Mouse (Mus musculus) MEL (cell line): Measurements from ENCODE around the gene Ints7. TPM values are rescaled to one million over a fixed set of nuclear protein-coding genes. Genes with fewer than 3 reads are reported as not detected.

Experiments used
- DNase-seq: peaks from one replicate; pipeline ENCODE4 v3.0.0; 2011; ENCODE audit warnings: low read depth, low spot score
- H3K27ac ChIP-seq: 2 replicates; pipeline ENCODE4 v1.5.1; 2012; ENCODE audit warnings: low read depth, mild to moderate bottlenecking, control low read depth, low read length, moderate library complexity; ENCODE audit not compliant: control insufficient read depth
- H3K27me3 ChIP-seq, 2 experiments: fragments of 150-350 bp in 1 of 2; sonication (generic) in 1 of 2; 2 replicates each; pipeline ENCODE4 v1.6.1; 2012; ENCODE audit warnings: low read length in 2 of 2, mild to moderate bottlenecking in 2 of 2, improper control_type of control experiment in 1 of 2, moderate library complexity in 1 of 2; ENCODE audit not compliant: insufficient read depth in 2 of 2, control insufficient read depth in 1 of 2
- H3K36me3 ChIP-seq, 2 experiments: 2 replicates each; pipeline ENCODE4 v1.6.1; 2012 to 2014; ENCODE audit warnings: low read length in 2 of 2, improper control_type of control experiment in 1 of 2, inconsistent platforms in 1 of 2, mild to moderate bottlenecking in 1 of 2; ENCODE audit not compliant: insufficient read depth in 2 of 2, control insufficient read depth in 1 of 2
- H3K4me1 ChIP-seq, 2 experiments: fragments of 150-350 bp in 1 of 2; sonication (generic) in 1 of 2; 2 replicates each; pipeline ENCODE4 v1.6.1; 2012; ENCODE audit warnings: low read length in 2 of 2, improper control_type of control experiment in 1 of 2, mild to moderate bottlenecking in 1 of 2; ENCODE audit not compliant: insufficient read depth in 2 of 2, control insufficient read depth in 1 of 2
- H3K4me3 ChIP-seq, 2 experiments: fragments of 150-350 bp in 1 of 2; sonication (generic) in 1 of 2; 2 replicates each; pipeline ENCODE4 v1.5.1; 2012; ENCODE audit warnings: low read depth in 2 of 2, low read length in 2 of 2, mild to moderate bottlenecking in 2 of 2, moderate library complexity in 2 of 2, control low read depth in 1 of 2, improper control_type of control experiment in 1 of 2; ENCODE audit not compliant: control insufficient read depth in 1 of 2, insufficient read depth in 1 of 2
- H3K79me2 ChIP-seq: 2 replicates; pipeline ENCODE4 v1.6.1; 2012; ENCODE audit warnings: mild to moderate bottlenecking, low read length, moderate library complexity; ENCODE audit not compliant: control insufficient read depth, poor library complexity, insufficient read depth
- H3K9ac ChIP-seq: 2 replicates; pipeline ENCODE4 v1.6.1; 2012; ENCODE audit warnings: low read depth, mild to moderate bottlenecking, control low read depth, low read length, moderate library complexity; ENCODE audit not compliant: control insufficient read depth, poor library complexity, severe bottlenecking
- H3K9me3 ChIP-seq: fragments of 150-350 bp; sonication (generic); replicated peaks from 2 replicates; pipeline ENCODE4 v1.6.1; 2012; ENCODE audit warnings: mild to moderate bottlenecking, low read length, improper control_type of control experiment, moderate library complexity; ENCODE audit not compliant: insufficient read depth
- CHD1 ChIP-seq: IDR thresholded peaks from 2 replicates; pipeline ENCODE4 v1.6.1; 2012; ENCODE audit warnings: low read depth, mild to moderate bottlenecking, inconsistent platforms, low read length, improper control_type of control experiment
- CHD2 ChIP-seq: IDR thresholded peaks from 2 replicates; pipeline ENCODE4 v1.6.1; 2011; ENCODE audit warnings: low read length, improper control_type of control experiment
- E2F4 ChIP-seq: IDR thresholded peaks from 2 replicates; pipeline ENCODE4 v1.6.1; 2011; ENCODE audit warnings: low read depth, low read length, improper control_type of control experiment, borderline replicate concordance
- GATA1 ChIP-seq: IDR thresholded peaks from 2 replicates; pipeline ENCODE4 v1.6.1; 2011; ENCODE audit warnings: low read depth, low read length, improper control_type of control experiment
- HCFC1 ChIP-seq: IDR thresholded peaks from 2 replicates; pipeline ENCODE4 v1.6.1; 2012; ENCODE audit warnings: low read depth, mild to moderate bottlenecking, inconsistent platforms, low read length, improper control_type of control experiment, moderate library complexity
- JUND ChIP-seq: IDR thresholded peaks from 2 replicates; pipeline ENCODE4 v1.6.1; 2011; ENCODE audit warnings: low read depth, mild to moderate bottlenecking, improper control_type of control experiment, low read length
- KAT2A ChIP-seq: conservative IDR thresholded peaks from 2 replicates; pipeline ENCODE4 v1.6.1; 2012; ENCODE audit warnings: low read depth, low read length, improper control_type of control experiment, inconsistent platforms
- MAX ChIP-seq: IDR thresholded peaks from 2 replicates; pipeline ENCODE4 v1.6.1; 2011; ENCODE audit warnings: low read length, improper control_type of control experiment
- MAZ ChIP-seq: IDR thresholded peaks from 2 replicates; pipeline ENCODE4 v1.6.1; 2012; ENCODE audit warnings: low read depth, mild to moderate bottlenecking, inconsistent platforms, low read length, improper control_type of control experiment
- MYC ChIP-seq: IDR thresholded peaks from 2 replicates; pipeline ENCODE4 v1.6.1; 2011; ENCODE audit warnings: low read depth, mild to moderate bottlenecking, low read length, improper control_type of control experiment, moderate library complexity
- POLR2A ChIP-seq, 2 experiments: IDR thresholded peaks; 2 replicates each; pipeline ENCODE4 v1.6.1; 2011 to 2012; ENCODE audit warnings: low read length in 2 of 2, mild to moderate bottlenecking in 2 of 2, control low read depth in 1 of 2, improper control_type of control experiment in 1 of 2, low read depth in 1 of 2, moderate library complexity in 1 of 2; ENCODE audit not compliant: control insufficient read depth in 1 of 2, insufficient read depth in 1 of 2, poor library complexity in 1 of 2
- POLR2AphosphoS5 ChIP-seq: IDR thresholded peaks from 2 replicates; pipeline ENCODE4 v1.6.1; 2012; ENCODE audit warnings: low read depth, borderline replicate concordance, mild to moderate bottlenecking, inconsistent platforms, low read length, moderate library complexity, mixed read lengths
- RAD21 ChIP-seq: IDR thresholded peaks from 2 replicates; pipeline ENCODE4 v1.6.1; 2011; ENCODE audit warnings: mild to moderate bottlenecking, low read depth, low read length, improper control_type of control experiment
- RCOR1 ChIP-seq: IDR thresholded peaks from 2 replicates; pipeline ENCODE4 v1.6.1; 2012; ENCODE audit warnings: low read depth, mild to moderate bottlenecking, inconsistent platforms, low read length, improper control_type of control experiment
- SMC3 ChIP-seq: IDR thresholded peaks from 2 replicates; pipeline ENCODE4 v1.6.1; 2011; ENCODE audit warnings: low read depth, low read length, improper control_type of control experiment
- TBP ChIP-seq: IDR thresholded peaks from 2 replicates; pipeline ENCODE4 v1.8.0; 2011; ENCODE audit warnings: low read depth, low read length, improper control_type of control experiment
- TCF12 ChIP-seq: IDR thresholded peaks from 2 replicates; pipeline ENCODE4 v1.6.1; 2014; ENCODE audit warnings: low read depth, mild to moderate bottlenecking, inconsistent platforms, low read length, improper control_type of control experiment, moderate library complexity
- UBTF ChIP-seq: IDR thresholded peaks from 2 replicates; pipeline ENCODE4 v1.6.1; 2012; ENCODE audit warnings: low read depth, mild to moderate bottlenecking, inconsistent platforms, low read length, improper control_type of control experiment, moderate library complexity, borderline replicate concordance; ENCODE audit not compliant: insufficient read depth
- USF2 ChIP-seq, 2 experiments: IDR thresholded peaks; 2 replicates each; pipeline ENCODE4 v1.6.1; 2011 to 2012; ENCODE audit warnings: improper control_type of control experiment in 2 of 2, low read length in 2 of 2, borderline replicate concordance in 1 of 2, inconsistent platforms in 1 of 2, low read depth in 1 of 2, mild to moderate bottlenecking in 1 of 2; ENCODE audit not compliant: insufficient read depth in 1 of 2
- ZKSCAN1 ChIP-seq: IDR thresholded peaks from 2 replicates; pipeline ENCODE4 v1.6.1; 2012; ENCODE audit warnings: low read depth, mild to moderate bottlenecking, inconsistent platforms, low read length, improper control_type of control experiment, moderate library complexity
- ZMIZ1 ChIP-seq: IDR thresholded peaks from 2 replicates; pipeline ENCODE4 v1.6.1; 2012; ENCODE audit warnings: low read depth, mild to moderate bottlenecking, inconsistent platforms, low read length, improper control_type of control experiment, moderate library complexity
- polyA plus RNA-seq, 2 experiments: library from polyadenylated mRNA; stranded (reverse) in 1 of 2; unstranded in 1 of 2; fragments of >175 nt in 1 of 2; fragments of >200 nt in 1 of 2; gene quantifications; 2 replicates each; pipeline versions ENCODE4 v1.2.1 to v1.2.4; 2012; ENCODE audit warnings: low replicate concordance in 2 of 2, low read depth in 1 of 2; ENCODE audit not compliant: insufficient read length in 2 of 2, insufficient read depth in 1 of 2, missing spikeins in 1 of 2
- total RNA-seq: library from RNA; depleted of rRNA; stranded (reverse); fragments of 300-350 nt; gene quantifications from 2 replicates; pipeline ENCODE4 v1.2.3, GENCODE M21; 2012

Gene Ints7
- total and polyA plus RNA-seq, 3 experiments: 44.2 to 84.5 (median 83.5) TPM

GRCm38 (mm10) chr1:191609578-191609977, 34.1 kb downstream of the Ints7 start:
- H3K27me3 ChIP-seq: no peaks in the 10 kb centered on the region
- TF ChIP-seq ZKSCAN1: no peak
- TF ChIP-seq RCOR1: no peak
- TF ChIP-seq MYC: no peak
- no peak for TF ChIP-seq MAZ
- TF ChIP-seq TBP: no peak
- H3K4me1 ChIP-seq: no peaks in the 10 kb centered on the region
- H3K36me3 ChIP-seq: peaks cover 0 to 36% of the 10 kb centered on the region in 2 experiments; a peak in 2 of 4 replicates
- no peaks in the 10 kb centered on the region for H3K79me2 ChIP-seq
- H3K9me3 ChIP-seq: no peaks in the 10 kb centered on the region
- H3K4me3 ChIP-seq: no peak overlapping the region
- no peak overlapping the region for H3K9ac ChIP-seq
- DNase-seq: no peak
- H3K27ac ChIP-seq: no peak overlapping the region

DNA sequence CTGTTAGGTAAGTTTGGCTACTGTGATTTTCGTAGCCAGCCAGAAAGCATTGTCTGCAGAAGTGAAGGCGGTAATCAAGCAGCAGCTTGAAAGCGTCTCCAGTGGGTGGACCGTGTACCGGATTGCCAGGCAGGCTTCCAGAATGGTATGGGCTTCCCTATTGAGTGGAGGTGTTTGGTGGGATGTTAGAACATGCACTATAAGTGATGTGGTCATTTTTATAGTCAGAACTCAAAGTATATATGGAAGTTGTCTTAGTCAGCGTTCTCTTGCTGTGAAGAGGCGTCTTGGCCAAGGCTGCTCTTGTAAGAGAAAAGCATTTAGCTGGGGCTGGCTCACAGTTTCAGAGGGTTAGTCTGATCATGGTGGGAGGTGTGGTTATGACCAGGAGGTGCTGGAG, 34.9 kb downstream of the Ints7 start:
- Histone ChIP-seq H3K27ac (no peak overlapping the region), H3K36me3 (peaks cover 0 to 41% of the 10 kb centered on the region in 2 experiments; a peak in 2 of 4 replicates), H3K4me3 (no peak overlapping the region), H3K27me3 (no peaks in the 10 kb centered on the region), H3K9ac (no peak overlapping the region), H3K79me2 (no peaks in the 10 kb centered on the region), H3K4me1 (no peaks in the 10 kb centered on the region), H3K9me3 (no peaks in the 10 kb centered on the region)
- TF ChIP-seq KAT2A (no peak), RAD21 (no peak), JUND (no peak), MAX (no peak), ZMIZ1 (no peak), E2F4 (no peak), TCF12 (no peak), CHD2 (no peak), GATA1 (no peak), POLR2A (IDR thresholded peaks at IDR 0.05; ENCODE audit: control insufficient read depth in 1 of 2, insufficient read depth in 1 of 2, low read depth in 1 of 2, low read length in 2 of 2, poor library complexity in 1 of 2) (no peak), UBTF (no peak), MYC (no peak), POLR2AphosphoS5 (no peak), TBP (no peak), USF2 (IDR thresholded peaks at IDR 0.05; ENCODE audit: borderline replicate concordance in 1 of 2, insufficient read depth in 1 of 2, low read depth in 1 of 2, low read length in 2 of 2) (no peak), SMC3 (no peak), HCFC1 (no peak), RCOR1 (no peak), CHD1 (no peak)
- no peak for DNase-seq
